Mouse (Mus musculus) lung, postnatal 0 days (tissue): ENCODE data around the gene Alkbh6.

Experiments
- CTCF ChIP-seq: IDR thresholded peaks from 2 replicates; pipeline ENCODE4 v1.5.1; 2016; ENCODE audit warnings: antibody characterized with exemption, mild to moderate bottlenecking
- EP300 ChIP-seq: IDR thresholded peaks from 2 replicates; pipeline ENCODE4 v1.6.1; 2016; ENCODE audit warnings: antibody characterized with exemption, mild to moderate bottlenecking, control low read depth

DNA sequence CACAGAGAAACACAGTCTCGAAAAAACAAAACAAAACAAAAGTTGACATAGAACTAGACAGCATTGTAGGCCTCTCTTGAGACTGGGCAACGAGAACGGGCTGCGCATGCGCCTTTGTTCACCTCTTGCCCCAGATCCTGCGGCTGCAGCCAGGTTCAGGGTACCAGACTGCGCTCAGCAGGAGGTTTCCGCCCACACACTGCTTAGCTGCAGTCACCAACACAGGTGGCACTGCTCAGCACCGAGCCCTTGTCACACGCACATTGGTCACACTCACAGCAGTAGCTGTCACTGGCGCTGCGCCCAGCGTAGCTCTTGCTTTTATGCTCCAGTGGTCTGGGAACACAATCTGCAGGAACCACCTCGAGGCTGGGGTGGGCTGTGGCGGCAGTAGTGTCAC lies 18.6 kb downstream of the Alkbh6 start:
- no peak for TF ChIP-seq CTCF
- no peak for TF ChIP-seq EP300
